Mouse (Mus musculus): ENCODE measurements around the gene Nfkbib. TPM values are rescaled to one million over a fixed set of nuclear protein-coding genes. Genes with fewer than 3 reads are reported as not detected.

Gene Nfkbib
- polyA plus RNA-seq (2015; fragmentation: Nextera tagmentation; extraction: Ambion mirVana): 27.8 and 29.3 TPM in 2 replicates

DNA sequence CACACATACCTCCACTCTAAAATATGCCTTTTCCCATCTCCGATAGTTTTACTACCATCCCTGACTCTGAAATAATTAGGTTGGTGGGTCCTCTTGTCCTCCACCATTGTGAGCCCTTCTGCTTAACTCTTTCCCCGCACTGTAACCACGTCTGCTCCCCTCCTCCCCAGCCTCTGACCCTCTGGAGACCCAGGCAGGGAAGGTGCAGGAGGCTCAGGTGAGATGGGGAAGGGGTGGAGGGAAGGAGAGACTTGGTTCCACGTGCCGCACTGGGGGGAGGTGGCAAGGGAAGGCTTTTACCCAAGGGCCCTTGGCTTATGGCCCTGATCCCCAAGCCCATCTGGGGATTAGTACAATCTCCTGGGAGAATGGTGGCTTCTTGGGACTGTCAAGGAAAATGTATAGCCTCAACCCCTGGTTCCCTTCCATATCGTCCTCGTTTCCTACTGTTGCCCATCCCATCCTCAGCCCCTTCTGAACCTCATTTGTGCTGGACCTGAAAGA lies at the start of gene Nfkbib:
Gene Nfkbib (minus strand): TSS at position 51 of the 504 bp plus-strand sequence.

DNA sequence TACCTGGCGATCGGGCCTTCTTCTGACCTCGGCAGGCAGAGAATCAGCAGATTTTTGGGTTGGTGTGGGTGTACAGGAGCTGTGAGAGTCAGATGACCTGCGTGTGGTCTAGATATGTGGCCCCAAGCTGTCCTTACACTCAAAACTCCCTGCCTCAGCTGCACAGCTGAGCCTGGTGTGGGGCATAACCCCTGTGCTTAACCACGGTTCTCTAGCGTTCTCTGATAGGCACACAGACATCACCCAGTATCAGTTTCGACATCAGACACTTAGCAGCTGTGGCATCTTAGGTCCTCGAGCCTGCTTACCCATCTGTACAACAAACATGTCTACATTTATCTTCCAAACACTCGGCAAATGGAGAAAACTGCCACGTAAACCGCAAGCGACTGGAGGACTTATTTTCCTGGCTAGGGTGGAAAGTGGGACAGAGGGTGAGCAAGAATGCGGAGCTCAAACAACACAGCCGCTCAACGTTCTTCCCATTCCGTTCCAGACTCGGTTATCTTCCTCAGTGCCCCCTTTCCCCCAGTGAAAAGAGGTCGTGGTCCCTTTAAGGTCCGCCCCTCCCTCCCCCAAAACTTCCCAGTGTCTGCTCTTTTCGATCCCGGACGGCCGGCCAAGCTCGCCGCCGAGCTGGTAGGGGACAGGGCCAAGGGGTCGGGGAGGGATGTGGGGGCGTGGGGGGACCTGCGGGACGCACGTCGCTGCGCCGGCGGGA lies 41.1 kb upstream of the Nfkbib start, which contains the start of gene Hnrnpl:
Gene Hnrnpl (plus strand): TSS at position 321 of the 721 bp plus-strand sequence.

DNA sequence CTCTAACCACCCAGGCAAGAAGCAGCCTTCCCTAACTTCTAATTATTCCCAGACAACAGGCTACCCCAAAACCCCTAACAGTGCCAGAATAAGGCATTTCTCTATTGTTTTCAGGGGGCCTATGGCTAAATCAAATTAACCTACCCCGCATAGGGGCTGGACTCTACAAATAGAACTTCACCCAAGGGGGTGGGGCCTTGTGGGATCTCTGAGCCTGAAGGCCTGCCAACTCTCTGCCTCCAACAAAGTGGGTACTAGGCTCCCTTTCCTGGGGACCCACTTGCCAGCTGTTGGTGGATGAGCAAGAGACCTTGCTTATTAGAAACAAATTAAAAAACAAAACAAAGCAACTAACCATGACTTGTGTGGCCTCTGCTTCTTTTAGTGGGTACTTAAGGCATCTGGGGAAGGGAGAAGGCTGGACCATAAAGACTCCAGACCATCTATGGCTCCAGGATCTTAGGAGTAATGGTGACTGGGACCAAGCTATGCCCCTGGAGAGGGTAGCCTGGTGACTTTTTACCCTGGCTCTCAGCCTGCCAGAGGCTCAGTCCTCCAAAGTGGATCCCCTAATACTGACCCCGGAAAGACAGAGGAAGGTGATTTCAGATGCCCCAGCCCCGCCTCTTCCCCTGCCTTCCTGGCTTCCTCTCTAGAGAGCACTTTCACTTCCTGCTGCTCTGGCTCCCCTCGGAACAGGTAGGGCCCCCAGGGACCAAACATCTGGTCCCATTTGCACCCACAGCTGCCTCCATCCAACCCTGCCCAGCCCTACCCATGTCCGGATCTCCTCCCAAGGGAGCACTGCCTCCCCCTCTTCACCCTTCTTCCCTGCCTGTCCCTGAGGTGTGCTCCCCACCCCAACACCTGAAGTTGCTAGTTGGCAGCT lies 21.2 kb upstream of the Nfkbib start, which contains the start of gene Rinl:
Gene Rinl (plus strand): TSS at position 663 of the 889 bp plus-strand sequence.

DNA sequence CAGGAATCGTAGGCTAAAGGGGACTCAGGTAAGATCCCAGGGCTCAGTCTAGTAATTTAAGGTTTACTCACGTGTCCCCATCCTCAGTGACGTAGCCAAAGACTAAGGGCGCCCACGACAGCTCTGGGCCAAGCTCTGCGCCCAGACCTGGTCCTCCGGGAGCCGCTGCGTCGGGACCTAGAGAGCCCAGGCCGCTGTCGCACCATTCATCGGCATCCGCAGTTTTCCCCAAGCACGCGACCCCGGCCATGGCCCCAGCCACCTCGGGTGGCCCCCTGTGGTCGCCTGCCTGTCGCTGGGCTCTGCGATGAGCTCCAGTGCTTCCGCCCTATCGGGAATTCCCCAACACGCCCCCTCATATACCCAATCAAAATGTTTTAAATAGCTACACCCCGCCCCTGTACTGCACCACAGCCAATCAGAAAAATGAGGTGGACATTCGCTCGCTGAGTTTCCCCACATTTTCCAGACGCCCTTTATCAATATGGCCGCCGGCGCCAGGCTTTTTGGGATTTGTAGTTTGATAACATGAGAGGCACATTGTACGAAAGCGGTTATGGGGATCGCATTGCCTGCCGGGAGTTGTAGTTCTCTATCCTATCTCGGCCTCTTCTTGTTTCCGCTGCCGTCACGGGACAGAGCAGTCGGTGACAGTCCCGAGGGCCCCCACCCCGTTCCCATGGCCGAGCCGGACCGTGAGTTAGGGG lies 986 bp downstream of the Nfkbib start, which contains the start of gene Sirt2:
Gene Sirt2 (plus strand): TSS at position 563 of the 707 bp plus-strand sequence.

DNA sequence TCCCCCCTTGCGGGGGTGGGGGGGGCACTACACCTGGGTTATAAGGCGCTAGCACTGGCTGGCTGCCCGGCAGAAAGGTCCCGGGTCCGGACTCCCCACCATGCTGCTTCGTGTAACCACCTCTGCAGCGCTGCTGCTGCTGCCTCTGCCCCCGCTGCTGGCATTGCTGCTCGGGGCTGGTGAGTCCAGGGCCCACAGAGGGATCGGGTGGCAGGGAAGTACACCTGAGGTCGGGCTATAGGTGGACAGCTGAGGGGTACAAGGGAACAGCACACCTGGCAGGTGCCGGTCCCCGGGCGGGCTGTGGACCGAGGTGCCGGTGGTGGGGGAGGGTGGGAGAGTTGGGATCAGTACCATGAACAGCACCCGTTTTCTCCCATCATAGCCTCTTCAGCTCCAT lies 11.2 kb downstream of the Nfkbib start, which contains the start of gene Ccer2:
Gene Ccer2 (plus strand): TSS at position 96 of the 400 bp plus-strand sequence.

DNA sequence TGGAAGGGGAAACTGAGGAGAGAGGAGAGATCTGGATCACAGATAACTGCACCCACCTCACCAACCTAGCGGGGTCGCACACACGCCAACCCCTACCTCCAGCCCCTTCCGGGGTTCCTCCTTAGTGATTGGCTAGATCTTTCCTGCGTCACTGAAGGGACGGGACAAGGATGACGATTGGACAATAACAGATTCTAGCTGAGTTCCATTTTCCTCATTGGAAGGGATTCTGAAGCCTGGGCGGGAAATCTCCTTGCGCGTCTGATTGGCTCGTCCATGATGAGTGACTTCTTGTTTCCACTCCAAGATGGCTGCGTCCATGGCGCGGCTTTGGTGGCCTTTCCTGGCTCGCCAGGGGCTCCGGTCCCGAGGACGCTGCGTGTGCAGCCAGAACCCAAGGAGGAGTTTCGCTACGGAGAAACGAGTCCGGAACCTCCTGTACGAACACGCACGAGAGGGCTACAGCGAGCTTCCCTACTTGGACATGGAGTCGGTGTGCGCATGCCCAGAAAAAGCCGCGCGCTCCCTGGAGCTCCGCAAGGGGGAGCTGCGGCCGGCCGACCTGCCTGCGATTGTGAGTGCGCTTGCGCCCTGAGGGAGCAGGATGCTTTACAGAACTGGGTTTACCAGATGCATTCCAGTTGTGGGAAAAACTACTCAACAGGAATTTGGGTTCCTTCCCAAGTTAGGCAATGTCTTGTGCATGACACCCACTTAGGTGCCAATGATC lies 25.4 kb downstream of the Nfkbib start, which contains the start of the genes Mrps12 and Sars2:
Gene Mrps12 (minus strand): TSS at position 112 of the 730 bp plus-strand sequence.
Gene Sars2 (plus strand): TSS at position 284 of the 730 bp plus-strand sequence.

DNA sequence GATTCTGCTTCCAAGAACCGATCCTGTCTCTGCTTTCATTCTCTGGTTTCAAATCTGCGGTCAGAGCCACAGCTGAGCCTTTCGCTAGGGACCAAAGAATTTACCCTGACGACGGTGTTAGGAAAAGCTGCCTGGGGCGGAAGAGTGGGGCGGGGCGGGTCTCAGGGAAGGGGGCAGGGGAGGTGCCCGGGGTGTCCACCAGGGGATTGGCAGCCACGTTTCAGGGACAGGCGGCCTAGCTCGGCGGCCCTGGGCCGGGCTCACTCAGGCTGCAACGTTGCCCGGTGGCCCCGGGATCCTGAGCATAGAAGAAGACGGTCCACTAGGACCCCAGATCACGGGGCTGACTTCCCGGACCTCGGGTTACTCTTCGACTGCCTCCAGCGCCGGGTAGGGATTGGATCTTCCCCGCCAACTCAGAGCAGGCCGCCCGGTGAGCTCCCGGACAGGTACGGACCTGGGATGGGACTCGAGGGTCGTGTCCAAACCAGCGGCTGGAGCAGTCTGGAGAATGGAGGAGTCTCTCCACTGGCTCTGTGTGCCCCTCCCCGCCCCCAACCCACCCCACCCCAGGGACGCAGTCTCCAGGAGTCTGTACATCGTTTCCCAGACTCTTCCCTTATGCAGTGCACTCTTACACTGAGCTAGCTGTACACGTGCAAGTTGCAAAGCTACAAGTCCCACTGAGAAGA lies 50.6 kb downstream of the Nfkbib start, which contains the start of gene Fbxo17:
Gene Fbxo17 (plus strand): TSS at position 215 of the 692 bp plus-strand sequence.

Other genes with a start within 250 kb of the Nfkbib start
- gene Ifnl3, start 244.7 kb downstream of the Nfkbib start, polyA plus RNA-seq (2015; fragmentation: Nextera tagmentation; extraction: Ambion mirVana): not detected in 2 replicates
- not detected in 2 replicates for gene Sycn, start 226.6 kb downstream of the Nfkbib start, polyA plus RNA-seq (2015; fragmentation: Nextera tagmentation; extraction: Ambion mirVana)
- gene Nccrp1, start 220.3 kb downstream of the Nfkbib start, polyA plus RNA-seq (2015; fragmentation: Nextera tagmentation; extraction: Ambion mirVana): 0.24 and 0.51 TPM in 2 replicates
- 14.6 and 20.1 TPM in 2 replicates for gene Samd4b, start 169.4 kb downstream of the Nfkbib start, polyA plus RNA-seq (2015; fragmentation: Nextera tagmentation; extraction: Ambion mirVana)
- gene Pak4, start 169.3 kb downstream of the Nfkbib start, polyA plus RNA-seq (2015; fragmentation: Nextera tagmentation; extraction: Ambion mirVana): 24.3 and 28.8 TPM in 2 replicates
- gene Acp7, start 136.2 kb downstream of the Nfkbib start, polyA plus RNA-seq (2015; fragmentation: Nextera tagmentation; extraction: Ambion mirVana): not detected in 2 replicates
- gene Fbxo27, start 74.7 kb downstream of the Nfkbib start, polyA plus RNA-seq (2015; fragmentation: Nextera tagmentation; extraction: Ambion mirVana): 3.7 and 4.4 TPM in 2 replicates
- 8.5 and 9.1 TPM in 2 replicates for gene Fbxo17, start 50.7 kb downstream of the Nfkbib start, polyA plus RNA-seq (2015; fragmentation: Nextera tagmentation; extraction: Ambion mirVana)
- gene Mrps12, start 25.7 kb downstream of the Nfkbib start, polyA plus RNA-seq (2015; fragmentation: Nextera tagmentation; extraction: Ambion mirVana): 105 and 106 TPM in 2 replicates
- 10.5 and 11.5 TPM in 2 replicates for gene Sars2, start 25.5 kb downstream of the Nfkbib start, polyA plus RNA-seq (2015; fragmentation: Nextera tagmentation; extraction: Ambion mirVana)
- gene Ccer2, start 11.3 kb downstream of the Nfkbib start, polyA plus RNA-seq (2015; fragmentation: Nextera tagmentation; extraction: Ambion mirVana): not detected in 2 replicates
- gene Sirt2, start 777 bp downstream of the Nfkbib start, polyA plus RNA-seq (2015; fragmentation: Nextera tagmentation; extraction: Ambion mirVana): 48.3 and 50.9 TPM in 2 replicates
- 2.5 and 5.0 TPM in 2 replicates for gene Rinl, start 21.5 kb upstream of the Nfkbib start, polyA plus RNA-seq (2015; fragmentation: Nextera tagmentation; extraction: Ambion mirVana)
- gene Hnrnpl, start 41.0 kb upstream of the Nfkbib start, polyA plus RNA-seq (2015; fragmentation: Nextera tagmentation; extraction: Ambion mirVana): 146 and 168 TPM in 2 replicates
- 269 and 271 TPM in 2 replicates for gene Ech1, start 57.7 kb upstream of the Nfkbib start, polyA plus RNA-seq (2015; fragmentation: Nextera tagmentation; extraction: Ambion mirVana)
- gene Lgals4, start 66.3 kb upstream of the Nfkbib start, polyA plus RNA-seq (2015; fragmentation: Nextera tagmentation; extraction: Ambion mirVana): 8.3 and 10.2 TPM in 2 replicates
- 3.1 and 6.6 TPM in 2 replicates for gene Lgals7, start 96.3 kb upstream of the Nfkbib start, polyA plus RNA-seq (2015; fragmentation: Nextera tagmentation; extraction: Ambion mirVana)
- 0.41 and 0.73 TPM in 2 replicates for gene Capn12, start 113.9 kb upstream of the Nfkbib start, polyA plus RNA-seq (2015; fragmentation: Nextera tagmentation; extraction: Ambion mirVana)
- gene Actn4, start 194.8 kb upstream of the Nfkbib start, polyA plus RNA-seq (2015; fragmentation: Nextera tagmentation; extraction: Ambion mirVana): 305 and 365 TPM in 2 replicates
- 304 and 321 TPM in 2 replicates for gene Eif3k, start 214.4 kb upstream of the Nfkbib start, polyA plus RNA-seq (2015; fragmentation: Nextera tagmentation; extraction: Ambion mirVana)
- gene Map4k1, start 214.5 kb upstream of the Nfkbib start, polyA plus RNA-seq (2015; fragmentation: Nextera tagmentation; extraction: Ambion mirVana): 2.4 and 3.1 TPM in 2 replicates